Mouse (Mus musculus) gastrocnemius, adult 8-10 months (tissue): ENCODE results near the gene Cyp17a1. TPM values are rescaled to one million over a fixed set of nuclear protein-coding genes. Genes with fewer than 3 reads are reported as not detected.

Source experiments
- DNase-seq, 2 experiments: peaks; one replicate each; pipeline ENCODE4 v3.0.0; 2022; ENCODE audit warnings: low spot score in 2 of 2
- total RNA-seq, 4 experiments: library from RNA; stranded (reverse); gene quantifications; 2 replicates each; pipeline ENCODE4 v1.2.4; 2022

The Cyp17a1 gene
- total RNA-seq, 4 experiments from 2014 or later = not detected

GRCm38 (mm10) chr19:46618322-46618721 is 54.6 kb downstream of the Cyp17a1 start:
- DNase-seq = no peak

DNA sequence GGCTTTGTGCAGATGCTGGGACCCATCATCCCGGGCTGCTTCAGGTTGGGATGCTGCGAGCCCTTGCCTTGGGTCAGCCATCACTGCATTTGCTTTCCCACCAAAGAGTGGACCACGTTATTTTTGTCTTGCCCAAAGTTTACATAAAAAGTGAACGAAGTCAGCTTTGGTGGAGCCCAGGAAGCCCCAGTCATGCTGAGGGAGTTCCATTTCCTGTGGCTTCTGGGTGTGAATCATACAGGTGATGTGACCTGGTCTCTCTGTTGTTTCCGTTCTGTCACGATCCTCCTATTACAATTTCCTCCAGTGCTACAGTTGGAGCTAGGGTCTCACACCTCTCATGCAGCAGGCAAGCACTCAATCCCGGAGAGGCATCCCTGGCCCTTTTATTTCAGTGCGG is 55.6 kb downstream of the Cyp17a1 start:
- no peak for DNase-seq

Other genes starting within 250 kb of the Cyp17a1 start
- 10 to 100 TPM; 22.0 to 24.0 (median 22.7) TPM for gene Trim8, start 171.5 kb downstream of the Cyp17a1 start, total RNA-seq
- 10 to 100 TPM; 51.1 to 76.4 (median 62.8) TPM for gene Arl3, start 100.0 kb downstream of the Cyp17a1 start, total RNA-seq
- 1 to 10 TPM; 1.6 to 3.0 (median 2.8) TPM for gene Sfxn2, start 99.8 kb downstream of the Cyp17a1 start, total RNA-seq
- gene Wbp1l, start 74.1 kb downstream of the Cyp17a1 start, total RNA-seq = 100 to 1,000 TPM in 1 of 4 experiments, 10 to 100 TPM in 3; 56.9 to 103 (median 59.7) TPM
- gene Borcs7, start 16.7 kb upstream of the Cyp17a1 start, total RNA-seq = 10 to 100 TPM; 12.0 to 14.7 (median 12.6) TPM
- gene As3mt, start 34.3 kb upstream of the Cyp17a1 start, total RNA-seq = 100 to 1,000 TPM in 1 of 4 experiments, 10 to 100 TPM in 3; 83.6 to 105 (median 90.4) TPM
- gene Cnnm2, start 88.4 kb upstream of the Cyp17a1 start, total RNA-seq = 1 to 10 TPM; 2.7 to 3.7 (median 3.2) TPM